In genomic region chr3:16846785-16847520, GRCm38 (mm10) we compare ENCODE assay signal across 15 mouse cellular contexts.
DNase-seq lines count a peak whose midpoint lies in the region; ATAC-seq and TF ChIP-seq lines count a peak whose summit lies in the region.
"Had no signal": no experiment of that assay in that cellular context is flagged by ENCODE, and none has a peak within 500 bp of the region (broad histone marks: within the 10 kb centered on the region; RNA-seq: fewer than 3 reads in every experiment).

No protein-coding gene starts in this region.

- H3K9me3 ChIP-seq in embryonic facial prominence, embryonic 14.5 days (ENCODE audit: control insufficient read depth, low read length): no peaks in the 10 kb centered on the region
- no peaks in the 10 kb centered on the region for H3K9me3 ChIP-seq in neural tube, embryonic 11.5 days (ENCODE audit: control insufficient read depth, low read length)
- H3K9me3 ChIP-seq: liver, embryonic 13.5 days; stomach, embryonic 15.5 days had no signal

- intact Hi-C loops in left cerebral cortex, adult 2 months (cut with DNase I): no loop called here

- DNase-seq in embryo, embryonic 11 days: peak; percentile 61
- DNase-seq in embryonic facial prominence, embryonic 14.5 days (ENCODE audit: low spot score): peak; percentile 8
- DNase-seq in mesoderm, embryonic 11.5 days (ENCODE audit: low read depth, low spot score): peak; percentile 68
- DNase-seq in neural tube, embryonic 11.5 days (ENCODE audit: low spot score): peak; percentile 59
- no peak for DNase-seq in spleen, postnatal 4 days (ENCODE audit: low spot score in 2 of 2)
- no peak for DNase-seq in yolk sac, embryonic 10.5 days (ENCODE audit: low spot score)
- DNase-seq in left cerebral cortex, adult 2 months (ENCODE audit: extremely low spot score in 1 of 2, low spot score in 2 of 2): no peak
- no peak for DNase-seq in ovary, adult 18-20 months (ENCODE audit: low spot score)
- DNase-seq: cerebellum, adult 18-20 months; gastrocnemius, postnatal 14 days; kidney, adult 9 months; liver, embryonic 13.5 days; thymus, postnatal 36 days had no signal

- H3K4me2 ChIP-seq in embryonic facial prominence, embryonic 14.5 days (ENCODE audit: low read depth, low read length): no peak overlapping the region
- H3K4me2 ChIP-seq in neural tube, embryonic 11.5 days (ENCODE audit: low read depth): no peak overlapping the region
- H3K4me2 ChIP-seq: heart, embryonic 11.5 days; liver, embryonic 13.5 days; stomach, embryonic 15.5 days had no signal

- no peak for ATAC-seq in embryonic facial prominence, embryonic 14.5 days (ENCODE audit: low read depth)
- ATAC-seq in neural tube, embryonic 11.5 days (ENCODE audit: insufficient read depth, low FRiP score, low TSS enrichment): peak; percentile 82

- no peaks in the 10 kb centered on the region for H3K4me1 ChIP-seq in embryonic facial prominence, embryonic 14.5 days (ENCODE audit: control insufficient read depth, insufficient read depth, low read length)
- H3K4me1 ChIP-seq in neural tube, embryonic 11.5 days (ENCODE audit: control insufficient read depth, insufficient read depth, low read length): no peaks in the 10 kb centered on the region
- H3K4me1 ChIP-seq: liver, embryonic 13.5 days; stomach, embryonic 15.5 days had no signal

- H3K36me3 ChIP-seq in embryonic facial prominence, embryonic 14.5 days (ENCODE audit: control insufficient read depth, insufficient read depth, low read length): no peaks in the 10 kb centered on the region
- H3K36me3 ChIP-seq in neural tube, embryonic 11.5 days (ENCODE audit: control insufficient read depth, insufficient read depth, low read length): no peaks in the 10 kb centered on the region
- H3K36me3 ChIP-seq: liver, embryonic 13.5 days; stomach, embryonic 15.5 days had no signal

- no peak overlapping the region for H3K27ac ChIP-seq in embryonic facial prominence, embryonic 14.5 days (replicated peaks; ENCODE audit: low read depth, low read length)
- H3K27ac ChIP-seq in neural tube, embryonic 11.5 days (ENCODE audit: low read depth, low read length): peak overlapping the region; percentile 80
- no peak overlapping the region for H3K27ac ChIP-seq in left cerebral cortex, adult 2 months
- H3K27ac ChIP-seq: liver, embryonic 13.5 days; stomach, embryonic 15.5 days had no signal

- no peak for TF ChIP-seq CTCF in left cerebral cortex, adult 2 months (IDR thresholded peaks at IDR 0.05)

- no peaks in the 10 kb centered on the region for H3K27me3 ChIP-seq in embryonic facial prominence, embryonic 14.5 days (replicated peaks; ENCODE audit: control insufficient read depth, insufficient read depth, low read length)
- no peaks in the 10 kb centered on the region for H3K27me3 ChIP-seq in neural tube, embryonic 11.5 days (ENCODE audit: control insufficient read depth, insufficient read depth, low read length)
- H3K27me3 ChIP-seq: liver, embryonic 13.5 days; stomach, embryonic 15.5 days had no signal

- no peak overlapping the region for H3K4me3 ChIP-seq in embryonic facial prominence, embryonic 14.5 days (ENCODE audit: low read depth, low read length)
- no peak overlapping the region for H3K4me3 ChIP-seq in neural tube, embryonic 11.5 days (ENCODE audit: low read depth, low read length)
- no peak overlapping the region for H3K4me3 ChIP-seq in left cerebral cortex, adult 2 months
- H3K4me3 ChIP-seq: liver, embryonic 13.5 days; stomach, embryonic 15.5 days had no signal

- 59% methylated on average over 4 of the region's 4 CpGs for WGBS in embryonic facial prominence, embryonic 14.5 days
- 40% methylated on average over 4 of the region's 4 CpGs for WGBS in neural tube, embryonic 11.5 days

- H3K9ac ChIP-seq in embryonic facial prominence, embryonic 14.5 days (ENCODE audit: low read depth, low read length): no peak overlapping the region
- no peak overlapping the region for H3K9ac ChIP-seq in neural tube, embryonic 11.5 days (ENCODE audit: low read length)
- H3K9ac ChIP-seq: liver, embryonic 13.5 days; stomach, embryonic 15.5 days had no signal

Comparison
In these comparisons a context has a peak if more than half of its experiments do, and no peak if none do; other contexts are left out.
1. DNase-seq: peak in embryo, embryonic 11 days (single experiment), embryonic facial prominence, embryonic 14.5 days (single experiment), mesoderm, embryonic 11.5 days (single experiment) and neural tube, embryonic 11.5 days (single experiment); none in spleen, postnatal 4 days (0 of 2), yolk sac, embryonic 10.5 days (single experiment), left cerebral cortex, adult 2 months (0 of 2) and ovary, adult 18-20 months (single experiment).